Mouse (Mus musculus) telencephalon, adult 2 months (tissue): ENCODE data around the gene Gm8994.
"Not testable (repeated sequence)": the region's sequence is repeated elsewhere in the genome, so short reads cannot be mapped to it uniquely, and the experiment has no call there.

Experiments
- DNase-seq: peaks from one replicate; pipeline ENCODE4 v3.0.0-alpha.2; 2011; ENCODE audit warnings: low read depth, low spot score

Gene Gm8994

GRCm38 (mm10) chr6:136327239-136327638 lies at the start of gene Gm8994:
Gene Gm8994 (plus strand): TSS chr6:136327539.
- not testable (repeated sequence) for DNase-seq

- DNase-seq = no peak
These were observed 49.7 kb upstream of the Gm8994 start for GRCm38 (mm10) chr6:136277685-136278084.

- no peak for DNase-seq
These were observed 42.8 kb upstream of the Gm8994 start for GRCm38 (mm10) chr6:136284565-136284964.

GRCm38 (mm10) chr6:136286180-136286579 lies 41.2 kb upstream of the Gm8994 start:
- DNase-seq = no peak

GRCm38 (mm10) chr6:136286589-136286988 lies 40.8 kb upstream of the Gm8994 start:
- DNase-seq = no peak

- no peak for DNase-seq
These were observed 35.9 kb upstream of the Gm8994 start for GRCm38 (mm10) chr6:136291424-136291823.

GRCm38 (mm10) chr6:136291951-136292714 lies 35.2 kb upstream of the Gm8994 start:
- DNase-seq = no peak

GRCm38 (mm10) chr6:136293700-136294099 lies 33.6 kb upstream of the Gm8994 start:
- DNase-seq = no peak

- DNase-seq = no peak
These were observed 31.5 kb upstream of the Gm8994 start for GRCm38 (mm10) chr6:136295821-136296220.

GRCm38 (mm10) chr6:136296251-136296650 lies 31.1 kb upstream of the Gm8994 start:
- no peak for DNase-seq

GRCm38 (mm10) chr6:136303514-136303913 lies 23.8 kb upstream of the Gm8994 start:
- DNase-seq = no peak

- DNase-seq = peak; percentile 94
These were observed 22.9 kb upstream of the Gm8994 start for GRCm38 (mm10) chr6:136304369-136304988.

- no peak for DNase-seq
These were observed 17.9 kb upstream of the Gm8994 start for GRCm38 (mm10) chr6:136309487-136309886.

GRCm38 (mm10) chr6:136328416-136328815 lies 1.1 kb downstream of the Gm8994 start:
- not testable (repeated sequence) for DNase-seq

- DNase-seq = peak; percentile 32
These were observed 13.3 kb downstream of the Gm8994 start for GRCm38 (mm10) chr6:136340669-136341068.

GRCm38 (mm10) chr6:136341093-136341492 lies 13.8 kb downstream of the Gm8994 start:
- DNase-seq = no peak

GRCm38 (mm10) chr6:136343868-136344267 lies 16.5 kb downstream of the Gm8994 start:
- peak; percentile 75 for DNase-seq

- no peak for DNase-seq
These were observed 17.7 kb downstream of the Gm8994 start for GRCm38 (mm10) chr6:136345034-136345433.

GRCm38 (mm10) chr6:136345641-136346040 lies 18.3 kb downstream of the Gm8994 start:
- no peak for DNase-seq

- DNase-seq = no peak
These were observed 19.7 kb downstream of the Gm8994 start for GRCm38 (mm10) chr6:136347053-136347452.

- DNase-seq = no peak
These were observed 20.3 kb downstream of the Gm8994 start for GRCm38 (mm10) chr6:136347631-136348030.

- peak; percentile 91 for DNase-seq
These were observed 26.3 kb downstream of the Gm8994 start for GRCm38 (mm10) chr6:136353399-136354184.
